Mouse (Mus musculus) left cerebral cortex, adult 2 months (tissue): Measurements from ENCODE around the gene Adamts15. TPM values are rescaled to one million over a fixed set of nuclear protein-coding genes. Genes with fewer than 3 reads are reported as not detected.

Source experiments
- DNase-seq, 2 experiments: peaks; one replicate each; pipeline ENCODE4 v3.0.0; 2021 to 2022; ENCODE audit warnings: low spot score in 2 of 2, mixed read lengths in 1 of 2; ENCODE audit errors: extremely low spot score in 1 of 2
- H3K27ac ChIP-seq: fragments of 200-600 bp; 2 replicates; pipeline ENCODE4 v1.8.1; 2022
- H3K4me3 ChIP-seq: fragments of 200-600 bp; 2 replicates; pipeline ENCODE4 v1.8.1; 2022
- CTCF ChIP-seq: fragments of 200-600 bp; IDR thresholded peaks from 2 replicates; pipeline ENCODE4 v1.8.1; 2022; ENCODE audit warnings: antibody characterized with exemption, mild to moderate bottlenecking, moderate library complexity
- intact Hi-C: fragments of 180-260 bp; cut with DNase I; formaldehyde crosslinking; loops from one replicate; pipeline ENCODE4 v1.15.1; 2025
- total RNA-seq, 2 experiments: library from RNA; stranded (reverse); gene quantifications; 2 replicates each; pipeline ENCODE4 v1.2.3; 2021

The Adamts15 gene
- total RNA-seq, 2 experiments from 2014 or later: 5.2 to 6.0 TPM

- no peak for DNase-seq
- no peak overlapping the region for H3K27ac ChIP-seq
- no peak overlapping the region for H3K4me3 ChIP-seq
- no peak for TF ChIP-seq CTCF
- intact Hi-C loops: no loop called here
Measured at GRCm38 (mm10) chr9:30849951-30850350, 72.3 kb downstream of the Adamts15 start.

- no peak for DNase-seq
- H3K4me3 ChIP-seq: no peak overlapping the region
- intact Hi-C loops: no loop called here
- TF ChIP-seq CTCF: no peak
- no peak overlapping the region for H3K27ac ChIP-seq
Measured at GRCm38 (mm10) chr9:30849444-30849843, 72.8 kb downstream of the Adamts15 start.

Other genes with a start within 250 kb of the Adamts15 start
- gene Adamts8, start 20.1 kb upstream of the Adamts15 start, total RNA-seq: 1 to 10 TPM; 4.5 to 4.8 TPM
- gene Zbtb44, start 108.2 kb upstream of the Adamts15 start, total RNA-seq: 10 to 100 TPM; 40.4 to 45.2 TPM
- gene St14, start 209.4 kb upstream of the Adamts15 start, total RNA-seq: 1 to 10 TPM in 1 of 2 experiments, under 1 TPM in 1; 0.87 to 1.1 TPM